Mouse (Mus musculus) testis, postnatal 14 days (tissue): Measurements from ENCODE around the gene E2f7.
A peak's percentile ranks its signal among the peaks of the same experiment; 100 is the strongest.
"Not testable (repeated sequence)": the region's sequence is repeated elsewhere in the genome, so short reads cannot be mapped to it uniquely, and the experiment has no call there.

ENCODE experiments used
- DNase-seq: peaks from one replicate; pipeline ENCODE4 v3.0.0; 2021; ENCODE audit warnings: low spot score

Gene E2f7

GRCm38 (mm10) chr10:110744686-110745639 is at the start of gene E2f7:
Gene E2f7 (plus strand): TSS chr10:110745439.
- peak; percentile 90 for DNase-seq

DNA sequence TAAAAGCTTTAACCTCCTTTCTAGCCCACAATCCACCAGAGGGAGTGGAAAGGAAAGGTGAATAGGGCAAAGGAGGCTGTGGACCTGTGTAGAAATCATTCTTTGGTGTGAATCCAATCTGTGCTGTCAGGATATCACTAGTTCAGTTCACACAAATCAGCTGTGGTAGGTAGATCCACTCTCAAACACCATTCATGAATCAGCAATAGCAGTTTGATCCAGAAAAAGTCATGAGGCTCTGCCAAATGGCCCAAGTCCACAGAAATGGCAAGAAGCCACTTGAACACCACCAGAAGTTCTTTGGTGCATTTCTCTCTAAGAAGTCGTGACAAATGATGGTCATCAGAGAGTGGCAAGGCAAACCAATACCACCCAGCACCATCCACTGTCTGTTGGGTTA is 44.0 kb upstream of the E2f7 start:
- DNase-seq, result no peak

- DNase-seq, result peak; percentile 66
Observed at GRCm38 (mm10) chr10:110705672-110706071, 39.6 kb upstream of the E2f7 start.

DNA sequence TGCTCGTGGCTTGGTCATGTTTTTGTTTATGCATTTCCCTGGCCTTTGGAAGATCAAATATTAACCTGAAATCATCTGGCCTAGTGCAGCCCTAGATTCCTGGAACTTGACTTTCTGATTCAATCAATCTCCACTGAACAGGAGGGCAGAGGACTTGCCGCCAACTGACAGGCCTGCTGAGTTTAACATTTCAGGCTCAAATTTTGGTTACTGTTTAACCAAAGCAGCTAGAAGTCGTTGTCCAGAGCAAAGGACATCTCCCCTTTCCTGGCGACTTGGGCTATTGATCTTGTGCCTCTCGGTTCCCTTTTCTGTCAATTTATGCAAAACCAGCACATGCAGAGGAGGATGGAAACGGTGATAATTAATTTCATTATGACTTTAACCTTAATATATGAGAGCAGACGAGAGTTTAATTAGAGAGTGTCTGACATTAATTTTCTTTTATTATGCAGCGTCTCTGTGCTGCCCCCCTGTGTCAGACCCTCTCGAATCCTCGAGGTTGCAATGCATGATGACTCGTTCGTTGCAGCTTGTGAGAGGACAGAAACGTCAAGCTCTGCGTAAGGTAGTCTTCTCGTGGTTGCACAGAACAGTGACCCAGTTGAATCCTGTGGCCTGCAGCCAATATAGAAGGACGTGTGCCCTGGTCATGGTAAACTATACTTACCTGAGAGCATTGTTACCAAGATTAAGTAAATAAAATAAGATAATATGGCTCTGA is 37.7 kb upstream of the E2f7 start:
- no peak for DNase-seq

DNA sequence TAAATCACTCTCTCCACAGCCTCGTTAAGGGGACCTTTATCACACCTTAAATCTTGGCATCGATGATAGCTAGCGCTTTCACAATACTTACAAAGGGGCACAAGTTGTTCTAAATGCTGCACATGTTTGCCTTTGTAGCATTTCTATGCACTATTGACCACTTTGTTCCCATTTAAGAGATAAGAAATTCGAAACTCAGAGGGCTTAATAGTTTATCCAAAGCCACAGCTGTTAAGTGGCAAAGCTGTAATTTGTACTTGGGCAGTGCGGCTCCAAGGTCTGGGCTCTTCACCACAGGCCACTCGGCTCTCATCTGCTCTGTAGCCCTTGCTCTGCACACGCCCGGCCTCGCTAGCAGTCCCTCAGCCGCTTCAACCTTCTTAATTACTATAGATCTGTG is 28.4 kb upstream of the E2f7 start:
- peak; percentile 15 for DNase-seq

DNA sequence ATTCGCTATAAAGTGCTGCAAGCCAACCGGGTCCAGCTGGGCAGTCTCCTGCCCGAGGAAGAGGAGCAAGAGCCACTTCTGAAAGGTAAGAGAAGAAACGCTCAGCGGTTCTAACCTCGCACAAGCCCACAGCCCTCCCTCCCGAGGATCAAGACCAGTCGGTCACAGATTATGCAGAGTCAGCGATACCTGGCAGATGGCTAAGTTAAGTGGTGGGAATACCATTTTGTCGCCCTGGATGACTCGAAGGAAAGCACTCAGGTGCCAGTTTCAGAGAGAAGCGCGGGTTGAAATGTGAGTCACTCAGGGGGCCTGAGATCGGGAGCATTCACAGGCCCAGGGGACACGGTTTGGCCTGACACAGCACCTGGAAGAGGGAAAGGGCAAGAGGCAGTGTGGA is 18.8 kb upstream of the E2f7 start:
- DNase-seq, result no peak

DNA sequence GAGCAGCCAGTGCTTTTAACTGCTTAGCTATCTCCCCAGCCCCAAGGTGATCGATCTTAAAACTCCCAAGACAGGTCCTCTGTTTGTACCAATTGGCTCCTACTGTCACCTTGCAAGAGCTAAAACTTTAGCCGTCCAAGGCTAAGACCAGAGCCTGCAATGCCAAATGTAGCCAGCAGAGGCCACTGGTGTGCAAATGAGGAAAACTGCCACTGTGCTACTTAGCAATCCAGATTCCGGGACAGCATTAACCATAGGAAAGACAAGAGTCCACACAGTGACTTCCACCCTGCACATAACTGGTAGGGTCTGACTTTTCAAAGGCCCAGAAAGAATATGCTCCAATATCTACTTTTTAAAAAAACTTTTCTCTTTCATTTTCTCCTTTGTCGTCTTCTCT is 17.4 kb upstream of the E2f7 start:
- DNase-seq, result no peak

GRCm38 (mm10) chr10:110733343-110733742 is 11.9 kb upstream of the E2f7 start:
- peak; percentile 75 for DNase-seq

DNA sequence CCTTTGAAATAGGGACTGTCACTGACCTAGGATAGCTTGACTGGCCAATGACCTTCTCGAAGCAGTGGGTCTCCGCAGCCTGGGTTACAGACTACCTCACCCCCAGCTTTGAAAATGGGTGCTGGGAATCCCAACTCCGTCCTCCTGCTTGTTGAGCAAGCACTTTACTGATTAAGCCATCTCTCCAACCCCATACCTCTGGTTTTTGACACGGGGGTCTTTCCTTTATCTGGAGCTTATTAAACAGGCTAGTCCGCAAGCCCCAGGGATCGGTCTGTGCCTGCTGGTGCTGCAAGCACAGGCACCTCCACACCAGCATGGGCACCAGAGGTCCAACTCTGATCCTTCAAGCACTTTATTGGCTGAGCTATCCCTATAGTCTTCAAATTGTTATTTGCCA is 1.5 kb upstream of the E2f7 start:
- DNase-seq, result no peak

- no peak for DNase-seq
Observed at GRCm38 (mm10) chr10:110744120-110744519, 1.1 kb upstream of the E2f7 start.

DNA sequence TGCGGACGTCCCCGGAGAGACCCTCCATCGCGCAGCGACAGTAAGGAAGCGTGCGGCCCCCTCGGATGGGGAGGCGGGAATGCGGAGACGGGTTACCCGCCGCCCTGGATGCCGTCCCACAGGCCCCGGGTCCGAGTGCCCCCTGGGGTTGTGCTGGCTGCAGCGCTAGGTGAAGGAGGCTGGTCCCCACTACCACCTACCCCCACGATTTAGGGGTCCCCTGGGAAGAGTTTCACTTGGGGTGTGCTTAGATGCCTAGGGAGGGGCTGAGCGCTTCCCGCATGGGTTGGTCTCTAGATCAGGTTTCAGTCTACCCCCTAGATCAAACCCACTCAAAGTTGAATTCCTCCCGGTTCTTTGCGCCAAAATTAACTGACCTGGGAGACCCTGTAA is 397 bp downstream of the E2f7 start:
- DNase-seq, result no peak

DNA sequence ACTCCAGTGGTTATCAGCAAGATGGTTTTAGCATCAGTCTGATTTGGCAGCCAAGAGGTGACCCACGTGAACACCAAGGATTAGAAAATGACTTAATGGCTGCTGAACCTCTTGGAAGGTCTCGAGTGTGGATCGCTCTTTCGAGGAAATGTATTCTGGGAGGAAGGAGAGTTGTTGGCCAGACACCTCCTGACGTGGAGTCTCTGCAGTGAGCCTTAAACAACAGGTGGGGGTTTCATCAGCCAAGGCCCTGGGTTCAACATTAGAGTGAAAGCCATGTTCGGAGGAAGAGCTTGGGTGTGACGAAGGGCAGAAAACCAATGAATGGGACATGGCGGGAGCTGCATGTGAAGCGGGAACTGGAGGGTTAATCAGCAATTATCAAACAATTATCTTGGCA is 3.8 kb downstream of the E2f7 start:
- no peak for DNase-seq

DNA sequence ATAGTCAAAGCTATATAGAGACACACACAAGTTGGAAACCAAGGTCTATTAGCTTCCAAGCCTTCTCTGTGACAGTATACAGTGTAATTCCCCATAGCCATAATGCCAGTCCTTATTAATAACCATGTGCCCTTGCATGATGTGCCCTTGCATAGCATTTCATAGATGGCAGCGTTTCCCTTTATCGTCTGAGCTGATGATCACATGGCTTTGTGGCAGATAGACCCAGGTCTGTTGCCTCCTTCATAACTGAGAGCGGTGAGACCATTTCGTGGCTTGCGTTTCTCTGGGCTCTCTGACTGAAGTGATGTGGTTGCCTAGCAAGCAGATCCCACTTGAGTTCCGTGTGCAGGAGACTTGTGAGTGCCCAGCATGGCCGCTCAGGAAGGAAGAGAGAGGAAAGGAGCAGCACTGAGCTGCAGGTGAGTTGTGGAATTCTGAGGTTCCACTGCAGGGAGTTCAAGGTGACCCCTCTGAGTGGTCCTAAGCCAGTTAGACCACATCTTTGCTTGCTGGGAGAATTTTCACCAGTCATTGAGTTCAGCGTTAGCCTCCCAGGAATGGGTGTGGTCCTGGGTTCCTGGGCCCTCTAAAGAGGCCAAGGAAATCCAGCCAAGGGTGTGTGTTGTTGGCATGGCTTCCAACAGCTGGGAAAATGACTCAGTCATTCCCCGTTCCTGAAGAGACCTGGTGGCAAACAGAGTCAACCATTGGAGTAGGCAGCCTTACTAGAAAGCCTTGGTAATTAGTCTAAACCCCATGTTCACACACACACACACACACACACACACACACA is 4.5 kb downstream of the E2f7 start:
- no peak for DNase-seq

DNA sequence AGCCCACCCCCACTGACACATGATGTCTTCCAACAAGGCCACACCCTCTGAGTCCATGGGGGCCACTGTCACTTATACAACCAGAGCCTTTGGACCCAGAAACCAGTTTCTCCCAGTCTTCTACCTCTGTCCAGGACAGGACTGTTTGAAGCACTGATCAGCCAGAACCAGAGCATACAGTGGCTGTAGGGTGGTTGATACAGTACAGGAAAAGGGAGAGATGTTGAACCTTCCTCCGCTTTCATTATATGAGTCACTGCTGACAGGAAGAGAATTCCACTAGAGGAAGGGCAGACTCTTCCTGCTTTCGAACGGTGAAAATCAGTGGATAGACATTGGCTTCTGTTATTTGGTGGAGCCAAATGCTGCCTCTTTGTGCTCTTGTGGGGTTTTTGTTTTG is 7.6 kb downstream of the E2f7 start:
- DNase-seq, result no peak

DNA sequence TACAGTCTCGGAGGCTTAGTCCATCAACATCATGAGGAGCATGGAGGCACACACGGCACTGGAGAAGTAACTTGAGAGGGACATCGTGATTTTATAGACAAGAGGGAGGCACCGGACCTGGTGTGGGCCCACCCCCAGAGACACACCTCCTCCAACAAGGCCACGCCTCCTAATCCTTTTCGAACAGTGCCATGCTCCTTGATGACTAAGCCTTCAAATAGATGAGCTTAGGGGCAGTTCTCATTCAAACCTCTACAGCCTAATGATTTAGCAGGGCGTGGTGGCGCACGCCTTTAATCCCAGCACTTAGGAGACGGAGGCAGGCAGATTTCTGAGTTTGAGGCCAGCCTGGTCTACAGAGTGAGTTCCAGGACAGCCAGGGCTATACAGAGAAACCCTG is 10.3 kb downstream of the E2f7 start:
- DNase-seq, result no peak

DNA sequence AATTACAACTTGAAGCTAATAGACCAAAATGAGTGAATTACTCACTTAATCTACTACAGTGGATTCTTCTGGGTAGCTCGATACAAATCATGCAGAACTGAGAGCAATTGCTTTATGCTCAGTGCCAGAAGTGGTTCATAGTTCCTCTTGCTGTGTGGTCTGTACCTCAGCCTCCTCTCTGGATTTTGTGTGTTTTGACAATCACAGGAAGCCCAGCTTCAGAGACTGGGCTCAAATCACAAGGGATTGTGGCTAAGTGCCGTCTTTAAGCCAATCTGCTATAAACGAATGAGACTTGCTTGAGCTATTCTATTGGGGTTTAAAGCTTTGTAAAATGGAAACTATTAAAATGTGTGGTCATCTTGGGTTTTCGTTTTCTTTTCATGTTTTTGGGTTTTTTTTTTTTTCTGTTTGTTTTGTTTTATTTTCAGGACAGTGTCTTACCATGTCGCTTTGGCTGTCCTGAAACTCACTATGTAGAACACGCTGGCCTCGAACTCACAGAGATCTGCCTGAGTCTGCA is 11.1 kb downstream of the E2f7 start:
- no peak for DNase-seq

- not testable (repeated sequence) for DNase-seq
Observed at GRCm38 (mm10) chr10:110760552-110760951, 15.3 kb downstream of the E2f7 start.

- DNase-seq, result no peak
Observed at GRCm38 (mm10) chr10:110762134-110762884, 17.1 kb downstream of the E2f7 start.

DNA sequence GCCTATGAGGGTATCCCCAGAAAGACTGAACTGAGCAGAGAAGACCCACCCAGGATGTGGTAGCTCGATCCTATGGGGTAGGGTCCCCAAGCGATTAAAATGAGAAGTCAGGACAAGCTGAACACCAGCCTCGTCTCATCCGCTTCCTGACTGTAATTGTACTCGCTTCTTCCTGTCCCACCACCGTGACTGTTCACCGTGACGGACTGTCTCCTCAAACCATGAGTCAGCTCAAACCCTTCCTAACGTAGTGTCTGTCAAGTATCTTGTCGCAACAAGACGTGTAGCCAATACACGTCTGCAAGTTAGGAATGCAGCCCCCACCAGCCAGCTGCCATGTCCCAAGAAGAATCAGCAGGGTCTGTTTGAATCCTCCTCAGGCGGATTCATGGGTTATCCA is 18.2 kb downstream of the E2f7 start:
- no peak for DNase-seq

- no peak for DNase-seq
Observed at GRCm38 (mm10) chr10:110769538-110769937, 24.3 kb downstream of the E2f7 start.

- no peak for DNase-seq
Observed at GRCm38 (mm10) chr10:110773201-110773600, 28.0 kb downstream of the E2f7 start.
